Mouse (Mus musculus) limb, embryonic 15.5 days (tissue): Measurements from ENCODE around the gene Dmxl2. TPM values are rescaled to one million over a fixed set of nuclear protein-coding genes. Genes with fewer than 3 reads are reported as not detected.

Experiments
- polyA plus RNA-seq: library from polyadenylated mRNA; unstranded; fragments of >200 nt; fragmentation: Nextera tagmentation; extraction: Ambion mirVana; gene quantifications from 2 replicates; pipeline ENCODE4 v1.2.1, GENCODE M21; 2015

The Dmxl2 gene
- polyA plus RNA-seq, 1 experiment from 2014 or later: 4.3 TPM

Other genes with a start within 250 kb of the Dmxl2 start
- gene Cyp19a1, start 233.5 kb downstream of the Dmxl2 start, polyA plus RNA-seq: not detected in 2 replicates
- gene Gldn, start 215.1 kb downstream of the Dmxl2 start, polyA plus RNA-seq: 0.41 and 0.71 TPM in 2 replicates
- gene Sh2d7, start 37.4 kb upstream of the Dmxl2 start, polyA plus RNA-seq: 0.14 TPM in 1 of 2 replicates, not detected in the other
- 19.8 and 23.0 TPM in 2 replicates for gene Cib2, start 58.6 kb upstream of the Dmxl2 start, polyA plus RNA-seq
- gene Idh3a, start 84.7 kb upstream of the Dmxl2 start, polyA plus RNA-seq: 95.5 and 117 TPM in 2 replicates
- gene Acsbg1, start 160.2 kb upstream of the Dmxl2 start, polyA plus RNA-seq: 5.3 and 6.0 TPM in 2 replicates
- gene Dnaja4, start 197.2 kb upstream of the Dmxl2 start, polyA plus RNA-seq: 10.1 and 14.8 TPM in 2 replicates
- 150 and 151 TPM in 2 replicates for gene Wdr61, start 232.9 kb upstream of the Dmxl2 start, polyA plus RNA-seq